Mouse (Mus musculus) stomach, postnatal 0 days (tissue): Measurements from ENCODE around the gene Midn. TPM values are rescaled to one million over a fixed set of nuclear protein-coding genes. Genes with fewer than 3 reads are reported as not detected.
A peak's percentile ranks its signal among the peaks of the same experiment; 100 is the strongest.

Experiments used
- ATAC-seq: fragments of 200-750 bp; cut with Nextera tagmentation; 2 replicates; pipeline ENCODE4 v1.8.0; 2017; ENCODE audit not compliant: low FRiP score, low TSS enrichment
- DNase-seq: peaks from one replicate; pipeline ENCODE4 v3.0.0-alpha.2; 2016; ENCODE audit warnings: low spot score
- H3K27ac ChIP-seq: fragments of 300-500 bp; sonication (generic); replicated peaks from 2 replicates; pipeline ENCODE4 v1.5.1; 2014; ENCODE audit warnings: mild to moderate bottlenecking, control low read depth
- H3K27me3 ChIP-seq: fragments of 300-500 bp; sonication (generic); 2 replicates; pipeline ENCODE4 v1.6.1; 2014; ENCODE audit warnings: low read length; ENCODE audit not compliant: control insufficient read depth, insufficient read depth
- H3K36me3 ChIP-seq: fragments of 300-500 bp; sonication (generic); 2 replicates; pipeline ENCODE4 v1.6.1; 2014; ENCODE audit warnings: low read length, mixed read lengths; ENCODE audit not compliant: control insufficient read depth, insufficient read depth
- H3K4me1 ChIP-seq: fragments of 300-500 bp; sonication (generic); replicated peaks from 2 replicates; pipeline ENCODE4 v1.6.1; 2014; ENCODE audit warnings: antibody characterized with exemption; ENCODE audit not compliant: control insufficient read depth, insufficient read depth
- H3K4me2 ChIP-seq: fragments of 300-500 bp; sonication (generic); replicated peaks from 2 replicates; pipeline ENCODE4 v1.6.1; 2014; ENCODE audit warnings: low read depth, mild to moderate bottlenecking, control low read depth, moderate library complexity
- H3K4me3 ChIP-seq: fragments of 300-500 bp; sonication (generic); 2 replicates; pipeline ENCODE4 v1.5.1; 2014; ENCODE audit warnings: low read depth, low read length, control low read depth
- H3K9ac ChIP-seq: fragments of 300-500 bp; sonication (generic); 2 replicates; pipeline ENCODE4 v1.6.1; 2014; ENCODE audit warnings: mild to moderate bottlenecking, low read length, control low read depth, mixed read lengths
- H3K9me3 ChIP-seq: fragments of 300-500 bp; sonication (generic); 2 replicates; pipeline ENCODE4 v1.6.1; 2016; ENCODE audit warnings: low read length; ENCODE audit not compliant: control insufficient read depth
- CTCF ChIP-seq: IDR thresholded peaks from 2 replicates; pipeline ENCODE4 v1.5.1; 2016; ENCODE audit warnings: antibody characterized with exemption, low read depth, mild to moderate bottlenecking, moderate library complexity
- EP300 ChIP-seq: optimal IDR thresholded peaks from 2 replicates; pipeline ENCODE3; 2016; ENCODE audit warnings: antibody characterized with exemption
- WGBS: fragments of 180-500 bp; shearing (Covaris S2); extraction: QIAGEN DNeasy Blood & Tissue Kit; methylation state at CpG from one replicate; pipeline ENCODE4 v1.1.7; 2014; 5-methylcytosine and 5-hydroxymethylcytosine counted together
- polyA plus RNA-seq: library from polyadenylated mRNA; unstranded; fragments of >200 nt; fragmentation: Nextera tagmentation; extraction: Ambion mirVana; gene quantifications from 2 replicates; pipeline ENCODE4 v1.2.1, GENCODE M21; 2015

Midn gene
- polyA plus RNA-seq: 8.5 and 9.6 TPM in 2 replicates

DNA sequence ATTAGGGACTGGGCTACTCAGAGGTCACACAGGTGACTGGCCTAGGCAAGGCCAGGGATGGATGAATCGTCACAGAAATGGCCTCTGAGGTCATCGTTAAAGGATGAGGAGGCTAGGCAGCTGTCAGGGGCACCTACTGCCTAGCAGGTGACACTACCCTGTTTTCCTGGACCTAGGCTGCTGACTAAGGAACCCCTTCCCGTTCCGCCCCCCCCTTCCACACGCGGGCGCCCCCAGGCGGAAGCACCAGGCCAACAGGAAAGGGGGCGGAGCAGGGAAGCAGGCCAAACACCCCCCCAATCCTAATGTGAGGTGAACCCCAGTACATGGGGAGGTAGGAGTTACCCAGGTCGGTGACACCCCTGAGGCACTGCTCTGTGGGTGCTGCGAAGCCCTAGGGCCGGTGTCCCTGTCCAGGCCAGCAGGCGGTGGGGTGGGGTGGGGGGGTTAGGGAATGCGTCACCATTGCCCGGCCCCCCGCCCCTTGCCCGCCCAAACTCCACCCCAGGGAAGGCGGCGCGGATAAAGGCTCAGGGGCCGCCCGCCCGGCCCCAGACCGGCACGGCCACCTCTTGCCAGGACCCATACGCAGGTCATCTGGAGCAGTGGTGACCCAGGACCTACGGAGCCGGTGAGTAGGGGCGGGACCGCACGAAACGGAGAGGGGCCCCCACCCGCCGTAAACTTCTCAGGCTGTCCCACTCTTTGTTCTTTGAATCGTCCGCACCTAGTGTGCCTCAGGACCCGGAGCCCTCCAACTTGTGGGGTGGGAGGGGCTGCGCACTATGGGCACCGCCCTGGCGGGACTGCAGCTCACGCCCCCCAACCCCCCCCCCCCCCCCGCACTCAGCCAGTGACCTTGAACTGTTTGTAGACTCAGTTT is at the start of gene Midn:
Gene Midn (plus strand): TSS at position 554 of the 883 bp plus-strand sequence.
- TF ChIP-seq EP300: peak; percentile 53
- TF ChIP-seq CTCF: peak; percentile 75
- ATAC-seq (peak; percentile 38), DNase-seq (peak; percentile 91)
- peak within 1 kb of the TSS; percentile 93 for H3K4me3 ChIP-seq
- WGBS: under 1% methylated on average over 33 of the region's 42 CpGs
- H3K9ac ChIP-seq: peak within 1 kb of the TSS; percentile 83
- H3K9me3 ChIP-seq: no peaks in the 10 kb centered on the region
- H3K4me1 ChIP-seq: peaks cover 16% of the 10 kb centered on the region
- peak within 1 kb of the TSS; percentile 99 for H3K27ac ChIP-seq
- H3K27me3 ChIP-seq: no peaks in the 10 kb centered on the region
- peaks cover 10% of the 10 kb centered on the region for H3K36me3 ChIP-seq
- H3K4me2 ChIP-seq: peak within 1 kb of the TSS; percentile 64

DNA sequence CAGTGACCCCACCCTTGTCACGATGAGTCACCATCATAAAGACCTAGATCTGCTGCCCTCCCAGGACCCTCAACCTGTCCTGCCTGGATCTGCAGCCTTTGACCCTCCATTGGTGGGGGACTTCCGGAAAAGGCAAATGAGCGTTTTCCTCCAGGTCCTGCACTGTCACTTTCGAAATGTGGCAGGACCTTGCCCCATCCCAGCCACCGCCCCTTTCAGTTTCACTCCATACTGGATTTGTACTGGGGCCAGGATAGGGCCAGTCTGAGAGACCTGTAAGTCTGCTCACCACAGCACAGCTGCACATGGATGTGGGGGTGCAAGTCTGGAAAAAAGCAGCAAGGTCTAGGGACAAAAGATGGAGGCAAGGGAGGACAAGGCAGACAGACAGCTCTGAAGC is 49.4 kb upstream of the Midn start:
- H3K4me1 ChIP-seq: peaks cover 11% of the 10 kb centered on the region
- no peaks in the 10 kb centered on the region for H3K9me3 ChIP-seq
- WGBS: 59% methylated on average over 5 of the region's 5 CpGs
- H3K27ac ChIP-seq: peak overlapping the region; percentile 49
- H3K4me2 ChIP-seq: no peak overlapping the region
- no peaks in the 10 kb centered on the region for H3K36me3 ChIP-seq
- DNase-seq (no peak), ATAC-seq (no peak)
- no peak overlapping the region for H3K4me3 ChIP-seq
- no peak overlapping the region for H3K9ac ChIP-seq
- no peaks in the 10 kb centered on the region for H3K27me3 ChIP-seq
- TF ChIP-seq CTCF (no peak), EP300 (no peak)

DNA sequence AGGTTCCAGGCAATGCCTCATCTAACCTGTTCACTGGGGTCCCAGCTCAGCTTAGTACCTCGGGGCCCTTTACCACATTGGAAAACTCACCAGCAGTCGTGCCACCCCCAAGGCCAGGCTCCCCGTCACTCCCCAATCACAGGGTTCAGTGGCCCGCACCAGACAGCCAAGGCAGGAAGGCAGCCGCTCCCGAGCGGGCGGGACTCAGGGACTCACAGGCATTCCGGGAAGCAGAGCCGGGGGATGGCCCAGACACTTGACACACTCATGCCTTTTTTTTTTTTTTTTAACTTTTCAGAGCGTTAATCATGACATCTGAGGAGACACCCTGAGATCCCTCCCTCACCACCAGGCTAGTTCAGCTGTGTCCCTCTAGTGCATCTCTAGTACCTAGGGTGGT is 47.1 kb upstream of the Midn start:
- Histone ChIP-seq H3K27me3 (no peaks in the 10 kb centered on the region), H3K27ac (peak overlapping the region; percentile 35), H3K36me3 (no peaks in the 10 kb centered on the region), H3K9ac (peak overlapping the region; percentile 31; the same call in 1 of the 2 replicates), H3K4me1 (peaks cover 11% of the 10 kb centered on the region), H3K4me2 (peak overlapping the region; percentile 99), H3K4me3 (peak overlapping the region; percentile 92), H3K9me3 (no peaks in the 10 kb centered on the region)
- WGBS: 39% methylated on average over 11 of the region's 11 CpGs
- no peak for TF ChIP-seq CTCF
- peak; percentile 74 for DNase-seq
- no peak for ATAC-seq

DNA sequence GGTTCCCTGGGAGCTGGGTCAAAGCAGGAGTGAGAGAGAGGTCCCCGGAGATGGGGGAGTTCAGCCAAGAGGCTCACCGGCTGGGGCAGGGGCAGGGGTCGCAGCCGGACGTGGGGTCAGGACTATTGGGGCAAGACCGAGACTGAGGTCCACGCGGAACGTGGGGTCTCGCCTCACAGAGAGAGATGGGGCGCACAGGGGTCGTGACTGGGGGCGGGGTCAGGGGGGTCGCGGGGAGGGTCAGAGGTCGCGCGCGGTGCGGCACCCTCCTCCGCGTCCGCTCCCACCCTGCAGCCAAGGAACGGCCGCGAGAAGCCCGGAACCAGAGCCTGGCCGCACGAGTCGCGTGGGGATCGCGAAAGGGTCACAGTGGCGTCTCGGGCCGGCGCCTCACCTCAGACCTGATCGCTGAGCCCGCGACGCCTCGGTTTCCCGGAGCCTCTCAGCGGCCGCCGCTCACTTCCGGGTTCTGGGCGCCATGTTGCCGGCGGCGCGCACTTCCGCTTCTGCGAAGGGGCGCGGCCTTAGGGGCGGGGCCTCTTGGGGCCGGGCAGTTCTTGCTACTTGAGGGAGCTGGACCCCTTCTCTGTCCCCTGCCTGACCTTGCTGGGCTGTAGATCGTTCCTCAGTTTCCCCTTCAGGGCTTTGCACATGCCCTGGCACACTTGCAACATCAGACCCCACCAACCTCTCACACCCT is 45.7 kb upstream of the Midn start:
- H3K9me3 ChIP-seq: no peaks in the 10 kb centered on the region
- peak overlapping the region; percentile 92 for H3K4me3 ChIP-seq
- peak; percentile 93 for DNase-seq
- WGBS: under 1% methylated on average over 55 of the region's 59 CpGs
- H3K36me3 ChIP-seq: no peaks in the 10 kb centered on the region
- peaks cover 11% of the 10 kb centered on the region for H3K4me1 ChIP-seq
- H3K4me2 ChIP-seq: peak overlapping the region; percentile 99
- H3K27ac ChIP-seq: peak overlapping the region; percentile 92
- H3K9ac ChIP-seq: peak overlapping the region; percentile 97
- no peaks in the 10 kb centered on the region for H3K27me3 ChIP-seq
- peak; percentile 80 for ATAC-seq
- TF ChIP-seq EP300 (no peak), CTCF (no peak)

DNA sequence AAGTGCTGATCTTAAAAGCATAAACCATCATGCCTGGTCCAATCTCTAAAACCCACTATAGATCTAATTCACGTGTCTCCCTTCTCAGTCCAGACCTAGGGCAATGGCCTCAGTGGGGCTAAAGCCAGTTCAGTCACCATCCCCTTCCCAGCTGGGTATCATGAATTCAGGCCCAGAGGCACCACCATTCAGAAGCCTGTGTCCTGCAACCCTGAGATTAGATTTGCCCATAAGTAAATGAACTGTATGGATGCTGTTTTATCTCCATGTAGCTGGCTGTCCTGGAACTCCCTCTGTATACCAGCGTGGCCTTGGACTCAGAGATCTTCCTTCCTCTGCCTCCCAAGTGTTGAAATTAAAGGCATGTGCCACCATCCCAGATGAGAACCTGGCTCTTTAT is 45.0 kb upstream of the Midn start:
- TF ChIP-seq EP300 (no peak), CTCF (no peak)
- WGBS: 76% methylated on average over 2 of the region's 2 CpGs
- no peak overlapping the region for H3K4me3 ChIP-seq
- 0 out of 2 replicates have a peak overlapping the region, but pooled peaks have one; percentile 92 for H3K27ac ChIP-seq
- H3K27me3 ChIP-seq: no peaks in the 10 kb centered on the region
- no peak for ATAC-seq
- no peaks in the 10 kb centered on the region for H3K36me3 ChIP-seq
- H3K9me3 ChIP-seq: no peaks in the 10 kb centered on the region
- H3K4me1 ChIP-seq: peaks cover 11% of the 10 kb centered on the region
- DNase-seq: no peak
- H3K4me2 ChIP-seq: peak overlapping the region; percentile 99
- no peak overlapping the region for H3K9ac ChIP-seq

DNA sequence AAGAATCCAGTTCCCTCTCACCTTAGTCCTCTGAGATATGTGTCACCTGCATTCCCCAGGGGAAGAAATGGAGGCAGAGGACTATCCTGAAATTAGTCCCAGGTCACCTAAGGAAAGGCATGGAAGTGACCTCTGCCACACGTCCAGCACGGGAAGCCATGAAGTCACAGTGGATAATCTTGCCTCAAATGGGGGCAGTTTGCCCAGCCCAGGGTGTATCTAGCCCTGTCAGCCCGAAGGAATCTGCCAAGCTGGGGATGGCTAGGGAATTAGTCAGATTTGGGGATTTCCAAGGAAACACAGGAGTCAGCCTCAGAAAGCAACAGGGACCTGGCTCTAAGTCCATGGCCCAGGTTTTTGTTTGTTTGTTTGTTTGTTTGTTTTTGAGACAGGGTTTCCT is 43.9 kb upstream of the Midn start:
- WGBS: 83% methylated on average over 3 of the region's 3 CpGs

More for the DNA sequence above, 43.9 kb upstream of the Midn start:
- Histone ChIP-seq H3K27ac (no peak overlapping the region), H3K4me3 (no peak overlapping the region), H3K4me1 (peaks cover 11% of the 10 kb centered on the region), H3K9ac (no peak overlapping the region), H3K9me3 (no peaks in the 10 kb centered on the region), H3K36me3 (no peaks in the 10 kb centered on the region), H3K27me3 (no peaks in the 10 kb centered on the region), H3K4me2 (no peak overlapping the region)
- ATAC-seq: no peak
- TF ChIP-seq EP300 (no peak), CTCF (no peak)
- DNase-seq: no peak
